In the genomic region with DNA sequence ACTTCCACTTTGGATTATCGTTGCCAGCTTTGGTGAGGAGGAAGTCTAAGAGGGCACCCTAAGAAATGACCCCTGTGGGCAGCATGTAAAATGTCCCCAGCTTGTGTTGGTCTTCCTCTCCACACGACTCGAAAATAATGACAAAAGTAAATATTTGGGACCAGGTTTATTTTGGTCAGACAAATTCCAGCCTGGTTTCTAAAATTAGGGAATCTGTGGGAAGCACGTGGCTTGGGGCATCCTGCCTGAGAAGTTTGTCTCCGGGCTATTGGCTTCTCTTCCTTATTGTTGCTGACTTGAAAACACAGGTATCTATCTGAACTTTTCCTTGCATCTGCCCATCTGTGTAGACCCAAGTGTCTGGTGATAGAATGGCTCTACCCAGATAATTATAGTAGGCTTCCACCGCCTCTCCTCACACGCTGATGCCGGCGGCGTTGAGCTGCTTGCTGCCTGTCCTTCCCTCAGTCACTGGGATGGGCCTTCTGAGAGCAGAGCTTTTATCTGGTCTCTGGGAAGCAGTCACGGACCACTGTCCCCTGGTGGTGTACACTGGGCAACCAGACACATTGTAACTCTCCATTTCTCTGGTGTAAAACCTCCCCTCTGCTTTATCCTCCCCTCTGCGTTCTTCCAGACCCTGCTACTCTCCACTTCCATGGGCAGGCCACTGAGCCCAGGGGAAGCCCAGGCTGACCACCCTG, we compare ENCODE assay signal across 9 mouse cellular contexts. TPM values are rescaled to one million over a fixed set of nuclear protein-coding genes. Genes with fewer than 3 reads are reported as not detected.
A peak's percentile ranks its signal among the peaks of the same experiment; 100 is the strongest.
DNase-seq lines count a peak whose midpoint lies in the region; ATAC-seq and TF ChIP-seq lines count a peak whose summit lies in the region.
"Had no signal": no experiment of that assay in that cellular context is flagged by ENCODE, and none has a peak within 500 bp of the region (broad histone marks: within the 10 kb centered on the region; RNA-seq: fewer than 3 reads in every experiment).

No protein-coding gene starts in this region.

- no peak overlapping the region for H3K4me3 ChIP-seq in kidney, embryonic 15.5 days (replicated peaks)
- H3K4me3 ChIP-seq in testis, adult 2 months (ENCODE audit: control insufficient read depth, low read depth, low read length): no peak overlapping the region
- H3K4me3 ChIP-seq in limb, embryonic 12.5 days (replicated peaks): no peak overlapping the region
- no peak overlapping the region for H3K4me3 ChIP-seq in hindbrain, embryonic 11.5 days (ENCODE audit: low read depth, low read length)
- H3K4me3 ChIP-seq: neural tube, embryonic 15.5 days had no signal

- H3K27ac ChIP-seq in kidney, embryonic 15.5 days: peak overlapping the region; percentile 59
- H3K27ac ChIP-seq in testis, adult 2 months (ENCODE audit: control insufficient read depth, insufficient read depth, low read depth, low read length): peak overlapping the region; percentile 66
- H3K27ac ChIP-seq in limb, embryonic 12.5 days: 0 out of 2 replicates have a peak overlapping the region, but pooled peaks have one; percentile 62
- H3K27ac ChIP-seq in hindbrain, embryonic 11.5 days (ENCODE audit: low read depth, low read length): no peak overlapping the region
- H3K27ac ChIP-seq: neural tube, embryonic 15.5 days had no signal

- DNase-seq in kidney, adult 8-10 months: no peak
- DNase-seq in testis, postnatal 10 days (ENCODE audit: low spot score): no peak
- peak; percentile 51 for DNase-seq in testis, postnatal 14 days (ENCODE audit: low spot score)
- no peak for DNase-seq in hindbrain, embryonic 11.5 days (ENCODE audit: low spot score)

- WGBS in kidney, embryonic 15.5 days: 72% methylated on average over 12 of the region's 12 CpGs
- 78% methylated on average over 12 of the region's 12 CpGs for WGBS in limb, embryonic 12.5 days
- WGBS in hindbrain, embryonic 11.5 days: 83% methylated on average over 12 of the region's 12 CpGs

- no peak for ATAC-seq in kidney, embryonic 15.5 days (replicated peaks; ENCODE audit: low FRiP score)
- no peak for ATAC-seq in limb, embryonic 12.5 days (ENCODE audit: insufficient number of reproducible peaks, insufficient read depth, low FRiP score, low TSS enrichment, low read depth)
- ATAC-seq in hindbrain, embryonic 11.5 days (ENCODE audit: low FRiP score): no peak
- ATAC-seq: forebrain, embryonic 16.5 days had no signal

- H3K36me3 ChIP-seq in kidney, embryonic 15.5 days: 0 out of 2 replicates have a peak, but pooled peaks cover 3% of the 10 kb centered on the region
- H3K36me3 ChIP-seq in testis, adult 2 months (ENCODE audit: control insufficient read depth, insufficient read depth, low read length): no peaks in the 10 kb centered on the region
- H3K36me3 ChIP-seq in limb, embryonic 12.5 days: peaks cover 4% of the 10 kb centered on the region; the same call in 1 of the 2 replicates
- H3K36me3 ChIP-seq in hindbrain, embryonic 11.5 days (ENCODE audit: control insufficient read depth, insufficient read depth, low read length): no peaks in the 10 kb centered on the region
- H3K36me3 ChIP-seq: neural tube, embryonic 15.5 days had no signal

- no peak overlapping the region for H3K4me2 ChIP-seq in kidney, embryonic 15.5 days
- H3K4me2 ChIP-seq in limb, embryonic 12.5 days: no peak overlapping the region
- H3K4me2 ChIP-seq in hindbrain, embryonic 11.5 days (replicated peaks; ENCODE audit: low read depth, low read length): no peak overlapping the region
- H3K4me2 ChIP-seq: neural tube, embryonic 15.5 days had no signal

- peaks cover 51% of the 10 kb centered on the region for H3K4me1 ChIP-seq in kidney, embryonic 15.5 days
- peaks cover 15% of the 10 kb centered on the region for H3K4me1 ChIP-seq in testis, adult 2 months (ENCODE audit: control insufficient read depth, insufficient read depth, low read length)
- peaks cover 46% of the 10 kb centered on the region for H3K4me1 ChIP-seq in limb, embryonic 12.5 days (replicated peaks)
- no peaks in the 10 kb centered on the region for H3K4me1 ChIP-seq in hindbrain, embryonic 11.5 days (replicated peaks; ENCODE audit: control insufficient read depth, insufficient read depth, low read length)

- TF ChIP-seq POLR2A in testis, adult 2 months (IDR thresholded peaks at IDR 0.05; ENCODE audit: control insufficient read depth, low read depth, low read length): no peak

- H3K27me3 ChIP-seq in kidney, embryonic 15.5 days: no peaks in the 10 kb centered on the region
- no peaks in the 10 kb centered on the region for H3K27me3 ChIP-seq in testis, adult 2 months (ENCODE audit: control insufficient read depth, insufficient read depth, low read length)
- no peaks in the 10 kb centered on the region for H3K27me3 ChIP-seq in limb, embryonic 12.5 days
- H3K27me3 ChIP-seq in hindbrain, embryonic 11.5 days (ENCODE audit: control insufficient read depth, insufficient read depth, low read length): no peaks in the 10 kb centered on the region
- H3K27me3 ChIP-seq: neural tube, embryonic 15.5 days had no signal

- H3K9ac ChIP-seq in kidney, embryonic 15.5 days: no peak overlapping the region
- H3K9ac ChIP-seq in limb, embryonic 12.5 days (replicated peaks): no peak overlapping the region
- no peak overlapping the region for H3K9ac ChIP-seq in hindbrain, embryonic 11.5 days (ENCODE audit: low read depth, low read length)
- H3K9ac ChIP-seq: neural tube, embryonic 15.5 days had no signal

- H3K9me3 ChIP-seq in kidney, embryonic 15.5 days (replicated peaks): no peaks in the 10 kb centered on the region
- no peaks in the 10 kb centered on the region for H3K9me3 ChIP-seq in limb, embryonic 12.5 days
- H3K9me3 ChIP-seq in hindbrain, embryonic 11.5 days (ENCODE audit: control insufficient read depth, low read length): no peaks in the 10 kb centered on the region
- H3K9me3 ChIP-seq: neural tube, embryonic 15.5 days had no signal

- no peak for TF ChIP-seq CTCF in testis, adult 2 months (IDR thresholded peaks at IDR 0.05; ENCODE audit: control insufficient read depth, insufficient read depth, insufficient replicate concordance, low read depth, low read length)

RNA-seq across cellular contexts. Expression of gene Vill, which starts 57.9 kb away (rescaled TPM):
- polyA plus RNA-seq in kidney, embryonic 15.5 days (2015; fragmentation: Nextera tagmentation; extraction: Ambion mirVana): 36.4 and 46.2 TPM in 2 replicates
- polyA plus RNA-seq in testis, adult 2 months (2012; rRNA removed): 8.7 and 11.4 TPM in 2 replicates
- 42.1 and 42.4 TPM in 2 replicates for polyA plus RNA-seq in limb, embryonic 12.5 days (2016; fragmentation: Nextera tagmentation; extraction: Ambion mirVana)
- polyA plus RNA-seq in hindbrain, embryonic 11.5 days (2014; fragmentation: Nextera tagmentation; extraction: Ambion mirVana): 7.5 and 8.8 TPM in 2 replicates
